Mouse (Mus musculus): Measurements from ENCODE around the gene Dsn1. TPM values are rescaled to one million over a fixed set of nuclear protein-coding genes. Genes with fewer than 3 reads are reported as not detected.

The Dsn1 gene
- 12.7 TPM for polyA plus RNA-seq (2017; shearing (Covaris generic))

GRCm38 (mm10) chr2:157006511-157007233 is at the start of gene Dsn1:
Dsn1 (minus strand) TSS chr2:157007154.

GRCm38 (mm10) chr2:156991470-156992319 is 15.3 kb downstream of the Dsn1 start, which contains the start of gene Ndrg3:
Ndrg3 (minus strand) TSS chr2:156992056.

Other genes with a start within 250 kb of the Dsn1 start
- not detected for gene Myl9, start 231.7 kb downstream of the Dsn1 start, polyA plus RNA-seq (2017; shearing (Covaris generic))
- gene Tgif2, start 167.1 kb downstream of the Dsn1 start, polyA plus RNA-seq (2017; shearing (Covaris generic)) = 65.4 TPM
- gene 4930518I15Rik, start 149.2 kb downstream of the Dsn1 start, polyA plus RNA-seq (2017; shearing (Covaris generic)) = 4.5 TPM
- 99.5 TPM for gene Rab5if, start 144.0 kb downstream of the Dsn1 start, polyA plus RNA-seq (2017; shearing (Covaris generic))
- gene Sla2, start 120.0 kb downstream of the Dsn1 start, polyA plus RNA-seq (2017; shearing (Covaris generic)) = 70.0 TPM
- 269 TPM for gene Ndrg3, start 15.1 kb downstream of the Dsn1 start, polyA plus RNA-seq (2017; shearing (Covaris generic))
- gene Soga1, start 72.1 kb upstream of the Dsn1 start, polyA plus RNA-seq (2017; shearing (Covaris generic)) = not detected
- gene Tldc2, start 79.9 kb upstream of the Dsn1 start, polyA plus RNA-seq (2017; shearing (Covaris generic)) = not detected
- gene Samhd1, start 128.1 kb upstream of the Dsn1 start, polyA plus RNA-seq (2017; shearing (Covaris generic)) = 404 TPM
- gene Rbl1, start 197.4 kb upstream of the Dsn1 start, polyA plus RNA-seq (2017; shearing (Covaris generic)) = 35.3 TPM

Measured in naive thymus-derived CD4-positive, alpha-beta T cell, adult 5 months (primary cell).